11 mouse cellular contexts compared by ENCODE assay signal in the genomic region with DNA sequence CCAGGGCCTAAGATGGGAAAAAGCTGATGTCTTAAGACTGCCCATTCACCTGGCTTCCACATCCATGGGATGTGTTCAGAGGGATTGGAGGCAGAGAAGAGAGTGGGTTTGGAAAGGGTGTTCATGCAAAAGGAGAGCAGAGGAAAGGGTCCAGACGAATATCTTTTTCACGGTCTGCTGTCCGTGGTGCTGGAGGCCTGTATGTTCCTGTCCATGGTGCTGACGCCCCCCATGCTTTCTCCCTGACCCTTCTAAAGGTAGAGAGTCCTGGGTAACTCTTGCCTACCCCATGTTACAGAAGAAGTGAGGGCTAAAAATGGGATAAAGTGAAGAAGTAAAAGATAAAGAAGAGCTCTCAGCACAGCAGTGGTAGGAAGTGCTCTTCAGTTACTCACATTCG. TPM values are rescaled to one million over a fixed set of nuclear protein-coding genes. Genes with fewer than 3 reads are reported as not detected.
A peak's percentile ranks its signal among the peaks of the same experiment; 100 is the strongest.
DNase-seq lines count a peak whose midpoint lies in the region; ATAC-seq and TF ChIP-seq lines count a peak whose summit lies in the region.
"Had no signal": no experiment of that assay in that cellular context is flagged by ENCODE, and none has a peak within 500 bp of the region (broad histone marks: within the 10 kb centered on the region; RNA-seq: fewer than 3 reads in every experiment).

No protein-coding gene starts in this region.

- TF ChIP-seq EP300 in liver, postnatal 0 days (IDR thresholded peaks at IDR 0.05; ENCODE audit: low read depth), result no peak

- no peak overlapping the region for H3K9ac ChIP-seq in intestine, embryonic 14.5 days (ENCODE audit: low read length)
- H3K9ac ChIP-seq in intestine, postnatal 0 days (ENCODE audit: low read depth, low read length), result no peak overlapping the region
- no peak overlapping the region for H3K9ac ChIP-seq in liver, postnatal 0 days (replicated peaks)
- H3K9ac ChIP-seq: neural tube, embryonic 12.5 days had no signal

- no peaks in the 10 kb centered on the region for H3K9me3 ChIP-seq in intestine, embryonic 14.5 days (ENCODE audit: control insufficient read depth, low read length)
- H3K9me3 ChIP-seq in intestine, postnatal 0 days (ENCODE audit: control insufficient read depth), result no peaks in the 10 kb centered on the region
- H3K9me3 ChIP-seq in liver, postnatal 0 days (ENCODE audit: low read length), result no peaks in the 10 kb centered on the region
- H3K9me3 ChIP-seq: neural tube, embryonic 12.5 days had no signal

- H3K27ac ChIP-seq in intestine, embryonic 14.5 days (ENCODE audit: low read depth), result no peak overlapping the region
- H3K27ac ChIP-seq in intestine, postnatal 0 days (ENCODE audit: low read depth, low read length), result no peak overlapping the region
- no peak overlapping the region for H3K27ac ChIP-seq in liver, postnatal 0 days (ENCODE audit: low read depth)
- H3K27ac ChIP-seq: neural tube, embryonic 12.5 days had no signal

- H3K27me3 ChIP-seq in intestine, embryonic 14.5 days (replicated peaks; ENCODE audit: control insufficient read depth, insufficient read depth, low read length), result no peaks in the 10 kb centered on the region
- H3K27me3 ChIP-seq in intestine, postnatal 0 days (replicated peaks; ENCODE audit: control insufficient read depth, insufficient read depth, low read length), result no peaks in the 10 kb centered on the region
- H3K27me3 ChIP-seq in liver, postnatal 0 days (ENCODE audit: insufficient read depth, low read length), result no peaks in the 10 kb centered on the region
- H3K27me3 ChIP-seq: neural tube, embryonic 12.5 days had no signal

- ATAC-seq in intestine, embryonic 14.5 days (replicated peaks; ENCODE audit: low FRiP score, low TSS enrichment, low read depth), result no peak
- ATAC-seq in intestine, postnatal 0 days, result no peak
- no peak for ATAC-seq in liver, postnatal 0 days
- no peak for ATAC-seq in cerebellum, adult (ENCODE audit: insufficient number of reproducible peaks, low FRiP score, low TSS enrichment)

- H3K4me2 ChIP-seq in intestine, embryonic 14.5 days (ENCODE audit: low read length), result no peak overlapping the region
- no peak overlapping the region for H3K4me2 ChIP-seq in intestine, postnatal 0 days (replicated peaks; ENCODE audit: low read depth)
- no peak overlapping the region for H3K4me2 ChIP-seq in liver, postnatal 0 days (ENCODE audit: low read depth, low read length)
- H3K4me2 ChIP-seq: neural tube, embryonic 12.5 days had no signal

- H3K36me3 ChIP-seq in intestine, embryonic 14.5 days (ENCODE audit: control insufficient read depth, insufficient read depth, low read length), result no peaks in the 10 kb centered on the region
- H3K36me3 ChIP-seq in intestine, postnatal 0 days (ENCODE audit: control insufficient read depth, insufficient read depth), result no peaks in the 10 kb centered on the region
- no peaks in the 10 kb centered on the region for H3K36me3 ChIP-seq in liver, postnatal 0 days (replicated peaks; ENCODE audit: insufficient read depth, low read length)
- H3K36me3 ChIP-seq: neural tube, embryonic 12.5 days had no signal

- TF ChIP-seq CTCF in intestine, postnatal 0 days (IDR thresholded peaks at IDR 0.05; ENCODE audit: low read depth), result no peak
- TF ChIP-seq CTCF in liver, postnatal 0 days (IDR thresholded peaks at IDR 0.05; ENCODE audit: low read depth), result no peak

- 12% methylated on average over 5 of the region's 5 CpGs for WGBS in intestine, embryonic 14.5 days
- WGBS in intestine, postnatal 0 days, result 12% methylated on average over 5 of the region's 5 CpGs
- WGBS in liver, postnatal 0 days (ENCODE audit: insufficient replicate concordance), result 14% methylated on average over 5 of the region's 5 CpGs

- DNase-seq in intestine, embryonic 14.5 days (ENCODE audit: low spot score), result peak; percentile 83
- peak; percentile 19 to 38 for DNase-seq in B cell, adult 2 months
- DNase-seq in adipocyte (ENCODE audit: low spot score), result peak; percentile 23
- DNase-seq in liver, postnatal 0 days, result peak; percentile 39
- no peak for DNase-seq in urinary bladder, adult 18-20 months (ENCODE audit: low spot score in 2 of 2)
- DNase-seq in left cerebral cortex, adult 8-10 months (ENCODE audit: low spot score in 2 of 2), result no peak

- no peaks in the 10 kb centered on the region for H3K4me1 ChIP-seq in intestine, embryonic 14.5 days (replicated peaks; ENCODE audit: control insufficient read depth, insufficient read depth, low read length)
- no peaks in the 10 kb centered on the region for H3K4me1 ChIP-seq in intestine, postnatal 0 days (replicated peaks; ENCODE audit: control insufficient read depth, insufficient read depth, low read length)
- H3K4me1 ChIP-seq in liver, postnatal 0 days (ENCODE audit: insufficient read depth), result no peaks in the 10 kb centered on the region

- no peak overlapping the region for H3K4me3 ChIP-seq in intestine, embryonic 14.5 days (ENCODE audit: low read depth, low read length)
- no peak overlapping the region for H3K4me3 ChIP-seq in intestine, postnatal 0 days (ENCODE audit: low read depth, low read length)
- no peak overlapping the region for H3K4me3 ChIP-seq in liver, postnatal 0 days (ENCODE audit: low read depth, low read length)
- H3K4me3 ChIP-seq: neural tube, embryonic 12.5 days had no signal

RNA-seq across cellular contexts. Expression of a gene that starts 22.6 kb away (rescaled TPM):
- polyA plus RNA-seq in intestine, embryonic 14.5 days (2014; fragmentation: Nextera tagmentation; extraction: Ambion mirVana), result 0.12 TPM in 1 of 2 replicates, not detected in the other
- 0.12 TPM in 1 of 2 replicates, not detected in the other for polyA plus RNA-seq in intestine, postnatal 0 days (2015; fragmentation: Nextera tagmentation; extraction: Ambion mirVana)
- 0.08 and 0.09 TPM in 2 replicates for polyA plus RNA-seq in liver, postnatal 0 days (2015; fragmentation: Nextera tagmentation; extraction: Ambion mirVana)
- not detected for total RNA-seq in left cerebral cortex, adult 8-10 months (2022)
- total RNA-seq: gastrocnemius, adult 18-20 months; layer of hippocampus, postnatal 25 days had no signal

RNA-seq across cellular contexts. Expression of a gene that starts 26.6 kb away (rescaled TPM):
- 15.1 and 18.0 TPM in 2 replicates for polyA plus RNA-seq in intestine, embryonic 14.5 days (2014; fragmentation: Nextera tagmentation; extraction: Ambion mirVana)
- polyA plus RNA-seq in intestine, postnatal 0 days (2015; fragmentation: Nextera tagmentation; extraction: Ambion mirVana), result 3.1 and 3.2 TPM in 2 replicates
- 0.06 and 0.12 TPM in 2 replicates for polyA plus RNA-seq in liver, postnatal 0 days (2015; fragmentation: Nextera tagmentation; extraction: Ambion mirVana)
- 100 to 1,000 TPM; 147 to 158 (median 153) TPM for total RNA-seq in left cerebral cortex, adult 8-10 months (2022)

RNA-seq across cellular contexts. Expression of a gene that starts 44.6 kb away (rescaled TPM):
- polyA plus RNA-seq in intestine, embryonic 14.5 days (2014; fragmentation: Nextera tagmentation; extraction: Ambion mirVana), result 1.1 and 1.2 TPM in 2 replicates
- 0.12 and 0.22 TPM in 2 replicates for polyA plus RNA-seq in intestine, postnatal 0 days (2015; fragmentation: Nextera tagmentation; extraction: Ambion mirVana)
- polyA plus RNA-seq in liver, postnatal 0 days (2015; fragmentation: Nextera tagmentation; extraction: Ambion mirVana), result 0.04 and 0.06 TPM in 2 replicates
- total RNA-seq in left cerebral cortex, adult 8-10 months (2022), result 100 to 1,000 TPM; 105 to 117 (median 113) TPM

RNA-seq across cellular contexts. Expression of a gene that starts 52.3 kb away (rescaled TPM):
- polyA plus RNA-seq in intestine, embryonic 14.5 days (2014; fragmentation: Nextera tagmentation; extraction: Ambion mirVana), result 4.1 and 4.3 TPM in 2 replicates
- polyA plus RNA-seq in intestine, postnatal 0 days (2015; fragmentation: Nextera tagmentation; extraction: Ambion mirVana), result 2.5 and 2.7 TPM in 2 replicates
- polyA plus RNA-seq in liver, postnatal 0 days (2015; fragmentation: Nextera tagmentation; extraction: Ambion mirVana), result 5.1 and 5.2 TPM in 2 replicates
- 1 to 10 TPM; 4.3 to 5.1 (median 4.7) TPM for total RNA-seq in left cerebral cortex, adult 8-10 months (2022)

RNA-seq across cellular contexts. Expression of a gene that starts 52.4 kb away (rescaled TPM):
- polyA plus RNA-seq in intestine, embryonic 14.5 days (2014; fragmentation: Nextera tagmentation; extraction: Ambion mirVana), result 155 and 169 TPM in 2 replicates
- polyA plus RNA-seq in intestine, postnatal 0 days (2015; fragmentation: Nextera tagmentation; extraction: Ambion mirVana), result 76.6 and 76.7 TPM in 2 replicates
- 48.9 and 51.8 TPM in 2 replicates for polyA plus RNA-seq in liver, postnatal 0 days (2015; fragmentation: Nextera tagmentation; extraction: Ambion mirVana)
- total RNA-seq in left cerebral cortex, adult 8-10 months (2022), result 10 to 100 TPM; 47.7 to 62.7 (median 57.0) TPM

Comparison
In these comparisons a context has a peak if more than half of its experiments do, and no peak if none do; other contexts are left out.
1. DNase-seq: peak in intestine, embryonic 14.5 days (single experiment), B cell, adult 2 months (2 of 2), adipocyte (single experiment) and liver, postnatal 0 days (single experiment); none in urinary bladder, adult 18-20 months (0 of 2) and left cerebral cortex, adult 8-10 months (0 of 2).